Mouse (Mus musculus) brain, adult 2 months (tissue): ENCODE results near the gene Gm853.
A peak's percentile ranks its signal among the peaks of the same experiment; 100 is the strongest.
"Not testable (repeated sequence)": the region's sequence is repeated elsewhere in the genome, so short reads cannot be mapped to it uniquely, and the experiment has no call there.

Experiments used
- DNase-seq: peaks from one replicate; pipeline ENCODE4 v3.0.0; 2011; ENCODE audit warnings: low read depth, low spot score

The Gm853 gene

DNA sequence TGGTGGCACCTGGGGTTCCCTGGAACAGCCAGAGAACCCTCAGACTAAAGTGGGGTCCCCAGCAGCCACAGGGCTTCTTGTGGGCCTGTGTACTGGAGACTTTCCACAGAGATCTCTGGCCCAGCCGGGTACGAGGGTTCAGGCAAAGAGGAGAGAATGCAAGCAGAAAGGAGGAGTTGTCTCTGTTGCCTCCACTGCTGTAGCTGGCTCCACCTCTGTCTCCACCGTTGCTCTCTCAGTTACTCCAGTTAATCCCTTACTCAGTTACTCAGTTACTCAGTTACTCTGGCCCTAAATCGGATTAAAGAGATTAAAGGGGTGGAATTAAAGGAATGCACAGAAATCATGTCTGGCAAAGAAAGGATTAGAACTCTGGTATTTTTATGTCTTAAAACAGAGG is at the start of gene Gm853:
Gene Gm853 (minus strand): TSS at position 223 of the 400 bp plus-strand sequence.
- no peak for DNase-seq

DNA sequence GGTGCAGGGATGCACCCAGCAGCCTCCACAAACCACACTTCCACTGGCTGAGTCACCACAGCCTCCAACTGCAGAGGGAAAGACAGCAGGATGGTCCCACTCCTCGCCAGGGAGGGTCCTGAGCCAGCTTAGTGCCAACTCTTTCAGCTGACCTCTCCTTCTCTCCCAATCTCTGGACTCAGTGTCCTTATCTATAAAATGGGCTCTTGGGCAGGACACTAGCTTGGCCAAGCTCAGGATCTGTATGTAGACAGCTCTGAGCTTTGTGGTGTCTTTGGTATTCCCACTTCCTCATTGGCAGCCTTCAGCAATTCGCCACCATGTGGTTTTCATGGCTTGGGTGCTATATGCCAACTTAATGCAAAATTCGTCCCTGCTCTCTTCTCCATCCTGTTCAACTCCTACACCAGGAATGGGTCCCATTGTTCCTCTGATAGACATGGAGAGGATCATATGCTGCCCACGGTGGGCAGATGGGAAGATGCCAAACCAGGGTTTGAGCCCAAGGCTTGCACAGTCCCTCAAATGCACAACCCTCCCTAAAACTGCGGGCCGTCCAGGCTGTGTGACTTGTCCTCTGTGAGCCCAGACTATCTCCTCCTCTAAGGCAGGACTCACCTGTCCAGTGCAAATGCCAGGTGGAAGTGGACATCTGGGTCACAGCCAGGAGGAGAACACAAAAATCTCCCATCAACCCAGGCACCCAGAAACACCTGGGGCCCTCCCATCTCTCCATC is 48.6 kb upstream of the Gm853 start:
- peak; percentile 63 for DNase-seq

DNA sequence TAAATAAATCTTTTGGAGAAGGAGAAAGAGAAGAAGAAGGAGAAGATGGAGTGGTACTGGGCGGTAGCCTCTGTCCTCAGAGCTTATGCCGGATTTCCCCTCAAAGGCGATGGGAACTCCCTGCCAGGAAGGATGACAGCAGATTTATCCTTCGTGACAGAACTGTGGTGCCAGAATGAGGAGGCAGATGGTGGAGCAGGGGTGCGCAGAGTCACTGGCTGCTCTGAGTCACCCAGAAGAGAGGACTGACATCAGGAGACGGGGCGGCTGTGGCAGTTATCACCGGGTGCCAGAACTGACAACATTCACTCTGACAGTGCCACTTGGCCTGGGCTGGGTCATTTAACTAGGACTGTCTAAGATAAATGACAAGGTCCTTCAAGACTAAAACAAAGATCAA is 47.9 kb upstream of the Gm853 start:
- DNase-seq = peak; percentile 92

DNA sequence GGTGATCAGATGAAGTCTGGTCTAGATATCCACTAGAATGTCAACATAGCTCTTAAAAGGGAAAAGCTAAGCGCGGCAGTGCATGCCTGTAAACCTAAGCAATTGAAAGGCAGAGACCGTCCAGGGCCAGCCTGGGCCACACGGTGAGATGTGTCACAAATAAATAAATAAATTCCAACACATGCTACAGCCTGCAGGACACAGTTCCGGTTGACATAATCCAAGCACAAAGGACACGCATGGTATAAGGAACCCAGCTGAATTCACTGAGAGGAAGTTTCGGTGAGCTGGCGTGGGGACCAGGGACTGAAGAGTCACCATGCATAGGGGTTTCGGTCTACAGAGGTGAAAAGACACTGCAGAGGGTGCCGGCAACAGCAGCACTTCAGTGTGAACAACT is 46.5 kb upstream of the Gm853 start:
- DNase-seq = no peak

DNA sequence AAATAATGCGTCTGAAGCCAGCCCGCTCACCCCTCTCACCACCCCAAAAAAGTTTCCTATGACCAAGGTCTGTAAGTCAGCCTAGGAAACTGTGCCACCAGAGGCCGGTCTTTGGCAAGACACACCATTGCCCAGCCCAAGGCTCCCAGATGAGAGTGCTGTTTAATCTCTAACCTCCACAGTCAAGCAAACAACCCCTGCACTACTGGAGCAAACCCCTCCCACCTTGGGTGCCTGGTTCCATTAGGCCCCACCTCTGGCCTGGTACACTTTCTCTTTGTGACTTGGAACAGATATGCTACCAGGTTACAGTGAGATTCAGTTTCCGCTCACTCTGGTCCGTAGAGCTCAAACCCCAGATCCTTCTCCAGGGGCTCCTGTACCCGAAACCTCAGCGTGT is 44.9 kb upstream of the Gm853 start:
- no peak for DNase-seq

DNA sequence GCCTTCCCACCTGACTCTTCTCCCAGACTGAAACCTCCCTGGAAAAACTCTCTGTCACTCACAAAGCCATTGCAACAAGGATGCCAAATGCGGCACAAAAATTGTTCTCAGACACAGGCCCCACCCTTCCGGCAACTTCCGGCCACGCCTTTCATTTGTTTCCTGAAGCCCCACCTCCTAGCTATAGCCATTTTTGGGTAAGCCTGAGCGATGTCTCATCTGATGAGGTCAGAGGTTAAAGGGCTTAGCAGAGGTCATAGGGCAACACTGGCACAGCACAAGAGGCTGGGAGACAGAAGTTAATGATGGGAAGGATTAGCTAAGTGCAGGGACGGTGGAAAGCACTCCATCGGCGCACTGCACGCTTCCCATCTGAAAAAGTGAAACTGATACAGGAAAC is 44.4 kb upstream of the Gm853 start:
- no peak for DNase-seq

DNA sequence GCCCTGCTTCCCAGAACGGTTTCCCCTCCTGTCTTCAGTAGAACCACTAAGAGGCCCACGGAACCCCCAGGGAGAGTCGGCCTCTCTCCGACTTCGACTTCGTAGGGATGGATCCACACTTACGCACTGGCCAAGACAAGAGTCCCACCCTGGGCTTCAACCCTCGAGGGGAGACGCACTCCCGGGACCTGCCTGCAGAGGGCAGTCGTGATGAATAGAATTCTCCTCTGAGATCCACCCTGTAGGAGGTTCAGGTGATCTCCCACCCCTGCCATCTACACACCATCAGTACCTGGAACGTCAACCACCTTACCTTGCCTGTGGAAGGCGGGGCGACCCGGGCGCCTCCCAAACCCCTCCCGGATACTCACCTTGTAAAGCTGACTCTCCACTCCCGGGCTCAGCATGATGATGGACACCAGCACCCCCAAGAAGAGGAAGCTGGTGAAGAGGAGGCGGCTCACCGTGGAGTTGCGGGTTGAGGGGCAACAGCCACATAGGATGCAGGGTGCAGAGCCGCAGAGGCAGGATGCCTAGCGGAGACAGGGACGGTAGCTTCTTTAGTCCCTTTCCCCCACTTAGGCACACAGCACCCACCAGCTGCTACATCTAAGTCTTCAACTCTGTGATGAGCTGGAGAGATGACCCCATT is 42.6 kb upstream of the Gm853 start:
- DNase-seq = peak; percentile 42

DNA sequence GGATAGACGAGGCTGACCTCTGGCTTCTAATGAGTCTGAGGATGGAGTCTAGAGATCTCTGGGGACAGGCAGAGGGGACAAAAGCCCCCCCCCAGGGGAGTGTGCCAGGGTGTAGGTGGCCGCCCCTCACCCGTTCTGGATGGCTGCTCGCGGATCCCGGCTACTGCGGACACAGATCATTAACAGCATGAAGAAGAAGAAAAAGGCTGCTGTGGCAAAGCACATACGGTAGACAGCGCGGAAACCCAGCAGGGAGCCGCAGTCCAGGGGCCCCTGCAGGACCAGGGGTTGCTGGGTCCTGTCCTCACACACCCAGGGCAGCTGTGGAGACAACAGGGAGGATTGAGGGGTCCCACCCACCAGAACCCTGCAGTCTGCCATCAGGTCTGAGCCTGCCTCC is 41.9 kb upstream of the Gm853 start:
- no peak for DNase-seq

DNA sequence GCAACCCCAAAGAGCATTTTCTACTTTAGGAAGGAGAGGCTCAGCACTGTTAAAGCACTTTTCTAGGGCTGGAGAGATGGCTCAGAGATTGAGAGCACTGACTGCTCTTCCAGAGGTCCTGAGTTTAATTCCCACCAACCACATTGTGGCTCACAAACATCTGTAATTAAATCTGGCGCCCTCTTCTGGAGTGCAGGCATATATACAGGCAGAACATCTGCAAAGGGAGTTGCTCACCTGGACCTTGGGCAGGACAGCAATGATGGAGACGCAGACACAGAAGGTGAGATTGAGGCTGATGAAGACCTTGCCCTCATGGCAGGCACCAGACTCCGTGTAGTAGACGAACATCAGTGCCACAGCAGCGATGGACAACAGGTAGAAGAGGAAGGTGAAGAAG is 38.2 kb upstream of the Gm853 start:
- no peak for DNase-seq

DNA sequence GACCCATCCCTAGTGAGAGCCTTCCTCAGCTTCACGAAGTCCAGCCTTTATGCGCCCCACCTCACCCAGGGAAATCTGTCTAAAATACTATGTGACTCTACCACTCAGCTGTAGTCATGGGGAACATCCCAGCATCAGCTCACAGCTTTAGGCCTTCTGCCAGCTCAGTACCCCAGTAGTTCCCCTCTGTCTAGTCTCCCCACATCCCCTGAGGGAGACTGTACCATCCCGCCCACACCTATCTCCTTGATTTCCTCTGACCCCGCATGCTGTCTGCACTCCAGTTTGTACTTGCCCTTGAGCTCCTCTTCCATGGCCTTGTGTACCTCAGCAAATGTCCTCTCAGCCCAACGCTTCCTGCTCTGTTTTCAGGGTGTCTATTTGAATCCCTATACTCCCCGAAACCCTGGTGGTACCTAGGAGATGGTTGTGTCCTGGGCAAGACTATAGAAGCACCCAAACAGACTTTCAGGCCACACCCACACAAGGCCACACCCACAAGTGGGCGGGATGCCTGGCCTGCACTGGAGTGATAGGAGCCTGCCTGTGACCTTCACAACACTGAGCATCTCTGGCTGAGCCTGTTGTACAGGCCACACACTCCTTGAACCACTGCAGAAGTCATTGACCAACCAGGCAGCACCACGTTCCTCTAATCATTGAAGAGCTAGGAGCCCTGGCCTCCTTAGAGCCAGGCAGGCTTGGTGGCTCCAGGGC is 30.4 kb upstream of the Gm853 start:
- no peak for DNase-seq

DNA sequence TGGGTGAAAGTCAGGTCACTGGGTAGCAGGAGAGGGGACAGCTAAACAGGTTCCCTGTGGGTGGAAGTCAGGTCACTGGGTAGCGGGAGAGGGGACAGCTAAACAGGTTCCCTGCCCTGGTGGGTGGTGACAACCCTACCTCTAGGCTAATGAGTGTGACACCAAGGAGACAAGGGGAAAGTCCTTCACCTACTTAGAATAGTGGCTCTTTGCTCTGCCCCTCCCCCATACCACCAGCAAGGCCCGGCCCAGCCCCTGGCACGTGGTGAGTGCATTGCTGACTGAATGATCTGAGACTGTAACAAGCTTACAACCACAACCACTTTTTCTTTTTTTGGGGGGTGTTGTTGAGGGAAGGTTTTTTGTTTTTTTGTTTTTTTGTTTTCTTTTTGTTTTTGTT is 29.6 kb upstream of the Gm853 start:
- no peak for DNase-seq

DNA sequence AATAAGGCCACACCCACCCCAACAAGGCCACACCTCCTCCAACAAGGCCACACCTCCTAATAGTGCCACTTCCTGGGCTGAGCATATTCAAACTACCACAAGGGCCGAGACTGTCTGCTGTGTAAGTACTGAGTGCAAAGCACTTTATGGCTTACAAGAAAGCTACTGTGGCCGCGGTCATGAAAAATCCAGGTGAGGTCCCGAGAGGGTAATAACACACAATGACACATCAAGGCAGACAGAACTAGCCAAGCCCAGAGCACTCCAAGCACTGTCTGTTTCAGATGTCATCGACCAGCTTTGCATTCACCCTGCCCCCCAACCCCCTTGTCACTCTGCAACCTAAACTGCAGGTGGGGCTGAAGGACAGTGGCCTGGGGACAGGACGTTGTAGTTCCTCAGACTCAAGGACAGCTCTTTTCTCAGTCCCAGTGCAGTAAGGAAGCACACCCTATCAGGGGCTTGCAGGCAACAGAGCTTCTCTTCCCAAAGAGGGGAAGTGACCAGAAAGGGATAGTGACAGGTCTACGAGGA is 29.0 kb upstream of the Gm853 start:
- DNase-seq = no peak

DNA sequence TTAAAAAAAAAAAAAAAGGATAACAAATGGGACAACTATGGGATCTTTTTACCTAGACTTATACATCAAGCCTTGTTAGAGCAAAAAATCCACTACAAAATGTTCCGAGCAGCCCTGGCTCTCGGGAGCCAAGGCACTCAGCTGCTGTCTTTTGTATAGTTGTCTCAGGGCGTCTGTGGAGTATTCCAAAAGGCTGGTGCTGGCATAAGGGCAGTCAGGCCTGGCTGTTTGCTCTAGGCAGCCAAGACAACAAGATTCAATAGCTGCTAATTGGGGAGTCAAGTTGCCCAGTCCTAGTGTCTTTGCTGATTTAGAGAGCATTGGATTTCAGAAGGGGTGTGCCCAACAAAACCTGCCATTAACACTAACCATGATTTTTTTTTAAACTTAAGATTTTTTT is 26.4 kb upstream of the Gm853 start:
- no peak for DNase-seq

DNA sequence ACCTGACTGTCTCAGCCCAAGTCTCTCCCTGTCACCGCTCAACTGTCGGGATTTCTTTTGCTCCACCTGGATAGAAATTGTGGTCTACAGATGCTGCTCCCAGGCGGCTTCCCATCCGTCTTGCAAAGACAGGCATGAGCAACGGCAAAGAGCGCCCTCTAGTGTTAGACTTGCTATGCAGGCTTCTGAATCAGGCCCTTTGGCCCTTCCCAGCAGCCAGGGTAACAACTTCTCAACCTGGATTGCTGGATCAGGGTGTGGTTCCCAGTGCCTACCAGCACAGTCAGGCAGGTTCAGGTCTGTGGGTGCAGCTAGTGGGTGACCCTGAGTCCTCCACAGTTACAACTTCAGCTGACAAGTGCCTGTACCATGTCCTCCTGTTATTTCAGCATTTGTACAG is 23.9 kb upstream of the Gm853 start:
- peak; percentile 94 for DNase-seq

DNA sequence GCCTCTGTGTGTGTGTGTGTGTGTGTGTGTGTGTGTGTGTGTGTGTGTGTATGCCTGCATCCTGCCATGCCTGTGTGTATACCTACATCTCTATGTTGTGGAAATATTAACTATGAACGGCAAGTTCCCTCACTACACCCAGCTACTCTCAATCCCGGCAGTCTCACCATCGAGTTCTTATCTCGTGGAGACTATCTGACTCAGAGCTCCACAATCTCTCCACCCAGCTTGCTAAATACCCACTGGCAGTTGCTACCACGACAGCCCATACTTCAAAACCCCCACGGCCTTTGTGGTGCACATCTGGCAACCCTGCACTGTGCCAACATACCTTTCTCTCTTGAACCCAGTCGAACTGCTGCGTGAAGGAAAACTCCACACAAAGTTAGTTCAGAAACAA is 22.5 kb upstream of the Gm853 start:
- no peak for DNase-seq

DNA sequence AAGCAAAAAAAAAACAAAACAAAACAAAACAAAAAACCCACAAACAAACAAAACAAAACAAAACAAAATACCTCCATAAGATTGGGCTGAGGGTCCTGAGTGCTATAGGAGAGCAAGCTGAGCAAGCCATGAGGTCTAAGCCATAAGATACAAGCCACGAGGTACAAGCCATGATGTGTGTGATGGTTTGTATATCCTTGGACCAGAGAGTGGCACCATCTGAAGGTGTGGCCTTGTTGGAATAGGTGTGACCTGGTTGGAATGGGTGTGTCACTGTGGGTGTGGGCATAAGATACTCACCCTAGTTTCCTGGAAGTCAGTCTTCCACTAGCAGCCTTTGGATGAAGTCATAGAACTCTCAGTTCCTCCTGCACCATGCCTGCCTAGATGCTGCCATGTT is 21.4 kb upstream of the Gm853 start:
- not testable (repeated sequence) for DNase-seq

DNA sequence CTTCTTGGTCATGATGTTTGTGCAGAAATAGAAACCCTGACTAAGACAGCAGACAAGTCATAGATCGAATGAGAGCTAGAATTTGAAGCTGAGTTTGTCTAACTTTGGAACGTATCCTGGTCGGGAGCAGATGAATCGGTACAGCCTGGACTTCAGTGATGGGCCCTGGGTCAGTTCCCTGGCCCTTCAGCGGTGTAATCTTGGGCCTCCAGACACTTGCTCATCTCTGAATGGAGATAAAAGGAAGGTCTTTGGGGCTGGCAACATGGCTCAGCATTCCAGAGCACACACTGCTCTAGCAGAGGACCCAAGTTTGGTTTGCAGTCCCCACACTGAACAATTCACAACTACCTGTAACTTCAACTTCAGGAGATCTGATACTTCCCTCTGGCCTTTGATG is 20.8 kb upstream of the Gm853 start:
- DNase-seq = no peak

DNA sequence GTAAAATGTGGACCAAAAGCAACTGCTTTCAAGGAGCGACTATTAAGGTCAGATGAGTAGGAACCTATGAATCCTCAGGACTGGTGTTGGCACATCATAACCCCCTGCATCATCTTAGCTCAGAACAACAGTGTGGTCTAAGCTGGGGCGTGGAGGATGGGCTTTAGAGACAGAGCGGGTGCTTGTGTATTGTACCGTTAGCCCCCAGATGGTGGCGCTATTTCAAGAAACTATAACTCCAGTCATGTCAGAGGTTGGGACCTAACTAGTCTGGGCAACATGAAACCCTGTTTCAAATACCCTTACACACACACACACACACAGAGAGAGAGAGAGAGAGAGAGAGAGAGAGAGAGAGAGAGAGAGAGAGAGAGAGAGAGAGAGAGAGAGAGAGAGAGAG is 18.5 kb upstream of the Gm853 start:
- no peak for DNase-seq

DNA sequence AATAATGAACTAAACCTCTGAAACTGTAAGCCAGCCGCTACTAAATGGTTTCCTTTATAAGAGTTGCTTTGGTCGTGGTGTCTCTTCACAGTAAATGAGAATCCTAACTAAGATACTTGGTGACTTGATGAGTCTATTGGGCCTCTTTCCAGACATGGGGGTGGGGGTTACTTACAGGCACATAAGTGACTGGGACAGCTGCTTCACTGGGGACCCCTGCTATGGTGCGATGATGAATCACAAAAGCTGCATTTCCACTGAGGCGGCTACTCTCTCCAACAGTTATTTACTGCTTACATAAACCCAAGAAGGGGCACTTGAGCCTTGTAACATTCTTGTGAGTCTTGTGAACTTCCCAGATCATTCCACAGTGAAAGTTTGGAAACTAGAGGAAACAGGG is 15.4 kb upstream of the Gm853 start:
- peak; percentile 11 for DNase-seq

DNA sequence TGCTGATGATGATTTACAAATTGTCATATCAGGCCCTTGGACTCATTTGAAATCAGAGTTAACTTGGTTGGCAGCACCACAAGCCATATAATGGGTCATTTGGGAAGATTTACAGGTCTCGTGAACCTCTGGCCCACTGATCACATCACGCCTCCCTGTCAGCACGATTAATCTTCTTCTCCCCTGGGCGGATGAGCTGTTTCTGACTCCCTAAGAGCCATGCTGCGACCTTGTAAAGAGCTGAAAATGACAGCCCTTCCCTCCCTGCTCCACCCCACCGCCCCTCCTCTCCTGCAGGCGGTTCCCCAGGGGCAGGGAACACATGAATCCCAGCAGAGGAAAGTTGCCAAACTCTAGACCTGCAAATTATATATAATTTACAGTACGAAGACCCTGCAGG is 14.2 kb upstream of the Gm853 start:
- no peak for DNase-seq

DNA sequence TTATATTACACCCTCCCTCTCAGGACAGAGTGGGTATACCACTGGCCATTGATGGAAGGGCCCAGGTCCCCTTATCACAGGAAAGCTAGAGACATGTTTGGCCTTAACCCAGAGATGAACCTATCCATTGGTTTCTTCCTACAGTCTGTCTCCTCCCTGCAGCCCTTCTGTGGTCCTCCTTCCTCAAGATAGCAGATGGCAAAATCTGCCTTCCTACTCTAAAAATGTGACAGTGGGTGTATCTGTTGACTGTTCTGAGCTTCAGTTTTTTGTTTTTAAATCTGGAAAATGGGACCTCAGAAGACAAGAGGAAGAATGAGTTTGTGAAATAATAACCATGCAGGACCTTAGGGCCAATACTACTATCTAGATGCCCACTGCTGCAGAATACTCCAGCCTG is 1.9 kb upstream of the Gm853 start:
- DNase-seq = peak; percentile 48

DNA sequence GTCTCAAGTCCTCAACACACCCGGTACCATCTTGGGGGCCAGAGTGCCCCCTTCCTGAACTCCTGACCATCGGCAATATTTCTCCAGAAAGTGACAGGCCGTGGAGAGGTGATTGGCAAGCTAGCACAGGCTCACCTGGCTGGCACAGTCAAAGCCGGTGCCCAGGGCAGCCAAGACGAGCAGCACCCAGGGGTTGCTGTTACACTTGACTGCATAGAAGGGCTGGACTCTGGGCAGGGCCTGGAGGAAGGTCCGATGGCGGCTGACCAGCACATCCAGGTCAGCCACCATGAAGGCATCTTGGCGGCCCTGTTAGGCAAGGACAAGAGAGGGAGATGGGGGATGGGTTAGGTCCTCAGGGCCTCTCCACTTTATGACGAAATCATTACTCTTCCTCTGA is 2.0 kb downstream of the Gm853 start:
- no peak for DNase-seq

DNA sequence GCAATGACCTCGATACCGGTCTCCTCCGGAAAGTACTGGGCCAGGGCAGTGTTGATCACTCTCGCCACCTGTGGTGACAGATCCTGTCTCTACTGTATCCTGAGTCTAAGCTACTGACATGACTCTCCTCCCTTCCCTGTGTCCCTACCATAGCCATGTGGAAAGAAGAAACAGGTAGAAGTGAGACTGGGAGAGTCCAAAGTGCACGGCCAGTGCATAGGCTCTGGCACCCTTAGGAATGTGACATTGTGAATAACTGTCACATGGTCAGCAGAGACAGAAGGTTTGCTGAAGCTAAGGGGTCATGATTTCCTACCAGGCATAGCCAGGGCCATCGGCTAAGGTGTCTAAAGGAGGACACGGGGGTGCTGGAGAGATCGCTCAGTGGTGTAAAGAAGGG is 6.8 kb downstream of the Gm853 start:
- DNase-seq = no peak
